17 mouse cellular contexts compared by ENCODE assay signal in the genomic region with DNA sequence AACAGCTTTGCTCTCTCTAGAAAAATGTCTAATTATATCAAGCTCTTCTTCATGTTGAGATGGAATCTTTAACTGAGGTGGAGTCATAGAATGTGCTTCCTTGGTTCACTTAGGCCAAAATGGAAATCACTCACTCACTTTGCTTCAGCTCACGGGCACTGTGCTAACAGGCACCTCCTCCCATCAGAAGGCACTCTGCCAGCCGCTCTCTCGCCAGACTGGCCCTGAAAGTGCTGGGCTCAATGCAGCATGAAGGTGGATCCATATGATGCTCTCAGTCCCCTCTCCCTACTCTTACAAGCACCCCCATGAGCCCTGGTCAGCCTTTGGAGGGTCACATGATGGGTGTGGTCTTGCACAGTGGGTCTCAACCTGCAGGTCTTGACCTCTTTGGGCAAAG. TPM values are rescaled to one million over a fixed set of nuclear protein-coding genes. Genes with fewer than 3 reads are reported as not detected.
DNase-seq lines count a peak whose midpoint lies in the region; ATAC-seq and TF ChIP-seq lines count a peak whose summit lies in the region.
"Had no signal": no experiment of that assay in that cellular context is flagged by ENCODE, and none has a peak within 500 bp of the region (broad histone marks: within the 10 kb centered on the region; RNA-seq: fewer than 3 reads in every experiment).

No protein-coding gene starts in this region.

- no peak for TF ChIP-seq EP300 in stomach, postnatal 0 days (optimal IDR thresholded peaks at IDR 0.05)

- no peaks in the 10 kb centered on the region for H3K9me3 ChIP-seq in stomach, postnatal 0 days (ENCODE audit: control insufficient read depth, low read length)
- H3K9me3 ChIP-seq in forebrain, embryonic 16.5 days (ENCODE audit: control insufficient read depth, low read length), result no peaks in the 10 kb centered on the region

- H3K27me3 ChIP-seq in stomach, postnatal 0 days (ENCODE audit: control insufficient read depth, insufficient read depth, low read length), result no peaks in the 10 kb centered on the region
- H3K27me3 ChIP-seq in forebrain, embryonic 16.5 days (replicated peaks; ENCODE audit: control insufficient read depth, insufficient read depth, low read length), result peaks cover 1% of the 10 kb centered on the region; the same call in 1 of the 2 replicates

- no peak overlapping the region for H3K4me2 ChIP-seq in stomach, postnatal 0 days (replicated peaks; ENCODE audit: low read depth)
- H3K4me2 ChIP-seq in forebrain, embryonic 16.5 days (ENCODE audit: low read length), result no peak overlapping the region
- H3K4me2 ChIP-seq: forebrain, embryonic 13.5 days had no signal

- TF ChIP-seq CTCF in stomach, postnatal 0 days (IDR thresholded peaks at IDR 0.05; ENCODE audit: low read depth), result no peak

- no peak for ATAC-seq in stomach, postnatal 0 days (ENCODE audit: low FRiP score, low TSS enrichment)
- no peak for ATAC-seq in forebrain, embryonic 16.5 days
- ATAC-seq: forebrain, embryonic 13.5 days had no signal

- 62% methylated on average over 3 of the region's 3 CpGs for WGBS in stomach, postnatal 0 days
- 30% methylated on average over 3 of the region's 3 CpGs for WGBS in forebrain, embryonic 16.5 days

- H3K4me1 ChIP-seq in stomach, postnatal 0 days (replicated peaks; ENCODE audit: control insufficient read depth, insufficient read depth), result no peaks in the 10 kb centered on the region
- H3K4me1 ChIP-seq in forebrain, embryonic 16.5 days (replicated peaks; ENCODE audit: control insufficient read depth, insufficient read depth, low read length), result no peaks in the 10 kb centered on the region
- H3K4me1 ChIP-seq: forebrain, embryonic 13.5 days had no signal

- H3K27ac ChIP-seq in stomach, postnatal 0 days (replicated peaks), result no peak overlapping the region
- H3K27ac ChIP-seq in forebrain, embryonic 16.5 days (ENCODE audit: low read length), result no peak overlapping the region
- H3K27ac ChIP-seq: forebrain, embryonic 13.5 days; macrophage had no signal

- intact Hi-C loops in heart, postnatal 14 days (cut with DNase I), result no loop called here

- peak; percentile 78 for DNase-seq in heart, adult 11 months
- DNase-seq in heart, postnatal 14 days, result no peak
- DNase-seq in ovary, adult 18-20 months (ENCODE audit: low spot score), result peak; percentile 23
- no peak for DNase-seq in ovary, postnatal 10 days (ENCODE audit: low spot score)
- DNase-seq in adrenal gland, postnatal 25 days, result peak; percentile 77
- DNase-seq in lung, postnatal 10 days, result peak; percentile 38
- DNase-seq in stomach, postnatal 0 days (ENCODE audit: low spot score), result no peak

- no peak overlapping the region for H3K4me3 ChIP-seq in stomach, postnatal 0 days (ENCODE audit: low read depth, low read length)
- no peak overlapping the region for H3K4me3 ChIP-seq in forebrain, embryonic 16.5 days (replicated peaks; ENCODE audit: low read length)
- H3K4me3 ChIP-seq: forebrain, embryonic 13.5 days had no signal

- no peaks in the 10 kb centered on the region for H3K36me3 ChIP-seq in stomach, postnatal 0 days (ENCODE audit: control insufficient read depth, insufficient read depth, low read length)
- H3K36me3 ChIP-seq in forebrain, embryonic 16.5 days (ENCODE audit: control insufficient read depth, insufficient read depth), result no peaks in the 10 kb centered on the region

- no peak overlapping the region for H3K9ac ChIP-seq in stomach, postnatal 0 days (ENCODE audit: low read length)
- H3K9ac ChIP-seq in forebrain, embryonic 16.5 days (replicated peaks; ENCODE audit: low read depth, low read length), result no peak overlapping the region
- H3K9ac ChIP-seq: forebrain, embryonic 13.5 days had no signal

RNA-seq across cellular contexts. Expression of a gene that starts 21.5 kb away (rescaled TPM):
- total RNA-seq in heart, postnatal 14 days (2021), result not detected
- not detected in 2 replicates for total RNA-seq in adrenal gland, postnatal 25 days (2021)
- not detected in 2 replicates for polyA plus RNA-seq in stomach, postnatal 0 days (2015; fragmentation: Nextera tagmentation; extraction: Ambion mirVana)
- polyA plus RNA-seq in forebrain, embryonic 16.5 days (2015; fragmentation: Nextera tagmentation; extraction: Ambion mirVana), result not detected in 2 replicates
- total RNA-seq: left cerebral cortex, adult 8-10 months; liver, adult 2 months had no signal
- polyA plus RNA-seq: cerebellum, adult 2 months; embryonic facial prominence, embryonic 14.5 days; forebrain, embryonic 13.5 days; heart, postnatal 0 days; intestine, embryonic 14.5 days; liver, adult 2 months; macrophage; neural tube, embryonic 14.5 days had no signal

RNA-seq across cellular contexts. Expression of a gene that starts 31.5 kb away (rescaled TPM):
- 10 to 100 TPM; 11.2 to 13.7 TPM for total RNA-seq in heart, postnatal 14 days (2021)
- 246 and 299 TPM in 2 replicates for total RNA-seq in adrenal gland, postnatal 25 days (2021)
- polyA plus RNA-seq in stomach, postnatal 0 days (2015; fragmentation: Nextera tagmentation; extraction: Ambion mirVana), result 153 and 177 TPM in 2 replicates
- 25.1 and 28.4 TPM in 2 replicates for polyA plus RNA-seq in forebrain, embryonic 16.5 days (2015; fragmentation: Nextera tagmentation; extraction: Ambion mirVana)

RNA-seq across cellular contexts. Expression of a gene that starts 32.0 kb away (rescaled TPM):
- 10 to 100 TPM; 28.1 to 31.0 TPM for total RNA-seq in heart, postnatal 14 days (2021)
- total RNA-seq in adrenal gland, postnatal 25 days (2021), result 56.9 and 61.7 TPM in 2 replicates
- 5.6 and 5.7 TPM in 2 replicates for polyA plus RNA-seq in stomach, postnatal 0 days (2015; fragmentation: Nextera tagmentation; extraction: Ambion mirVana)
- polyA plus RNA-seq in forebrain, embryonic 16.5 days (2015; fragmentation: Nextera tagmentation; extraction: Ambion mirVana), result 4.4 and 5.0 TPM in 2 replicates

RNA-seq across cellular contexts. Expression of a gene that starts 48.7 kb away (rescaled TPM):
- 1 to 10 TPM; 2.2 to 3.1 TPM for total RNA-seq in heart, postnatal 14 days (2021)
- total RNA-seq in adrenal gland, postnatal 25 days (2021), result 6.9 and 9.2 TPM in 2 replicates
- polyA plus RNA-seq in stomach, postnatal 0 days (2015; fragmentation: Nextera tagmentation; extraction: Ambion mirVana), result 0.99 and 1.0 TPM in 2 replicates
- polyA plus RNA-seq in forebrain, embryonic 16.5 days (2015; fragmentation: Nextera tagmentation; extraction: Ambion mirVana), result 0.27 and 0.65 TPM in 2 replicates

RNA-seq across cellular contexts. Expression of a gene that starts 54.2 kb away (rescaled TPM):
- 10 to 100 TPM; 53.9 to 54.3 TPM for total RNA-seq in heart, postnatal 14 days (2021)
- 73.5 and 84.3 TPM in 2 replicates for total RNA-seq in adrenal gland, postnatal 25 days (2021)
- 25.9 and 26.2 TPM in 2 replicates for polyA plus RNA-seq in stomach, postnatal 0 days (2015; fragmentation: Nextera tagmentation; extraction: Ambion mirVana)
- polyA plus RNA-seq in forebrain, embryonic 16.5 days (2015; fragmentation: Nextera tagmentation; extraction: Ambion mirVana), result 105 and 141 TPM in 2 replicates

Comparison
In these comparisons a context has a peak if more than half of its experiments do, and no peak if none do; other contexts are left out.
1. DNase-seq: peak in heart, adult 11 months (single experiment), ovary, adult 18-20 months (single experiment), adrenal gland, postnatal 25 days (single experiment) and lung, postnatal 10 days (single experiment); none in heart, postnatal 14 days (0 of 2), ovary, postnatal 10 days (single experiment) and stomach, postnatal 0 days (single experiment).
2. RNA of a gene that starts 31.5 kb away (total RNA-seq): 246 to 299 TPM in adrenal gland, postnatal 25 days; 11.2 to 13.7 TPM in heart, postnatal 14 days; every median in the first group is over 10 times any median in the second.